Mouse (Mus musculus): ENCODE measurements around the gene Fyn. TPM values are rescaled to one million over a fixed set of nuclear protein-coding genes. Genes with fewer than 3 reads are reported as not detected.

Gene Fyn
- polyA plus RNA-seq, 1 experiment from 2014 or later: 21.3 TPM

GRCm38 (mm10) chr10:39587973-39588746, 219.5 kb downstream of the Fyn start:
- Histone ChIP-seq H3K4me1 (replicated peaks) (0 out of 2 replicates have a peak, but pooled peaks cover 4% of the 10 kb centered on the region), H3K36me3 (no peaks in the 10 kb centered on the region), H3K27me3 (replicated peaks) (no peaks in the 10 kb centered on the region), H3K4me2 (replicated peaks) (no peak overlapping the region), H3K9me3 (no peaks in the 10 kb centered on the region), H3K27ac (no peak overlapping the region), H3K4me3 (replicated peaks) (no peak overlapping the region), H3K9ac (no peak overlapping the region)
- no peak for ATAC-seq
- WGBS: 57% methylated on average over 8 of the region's 8 CpGs

- Histone ChIP-seq H3K27ac (no peak overlapping the region), H3K9ac (no peak overlapping the region), H3K4me3 (replicated peaks) (no peak overlapping the region), H3K9me3 (0 out of 2 replicates have a peak, but pooled peaks cover 6% of the 10 kb centered on the region), H3K4me2 (replicated peaks) (no peak overlapping the region), H3K36me3 (no peaks in the 10 kb centered on the region), H3K4me1 (replicated peaks) (0 out of 2 replicates have a peak, but pooled peaks cover 4% of the 10 kb centered on the region), H3K27me3 (replicated peaks) (no peaks in the 10 kb centered on the region)
- no peak for ATAC-seq
- WGBS: 78% methylated on average over 19 of the region's 19 CpGs
These were observed 221.3 kb downstream of the Fyn start for GRCm38 (mm10) chr10:39589765-39590546.

GRCm38 (mm10) chr10:39590629-39591028, 222.0 kb downstream of the Fyn start:
- WGBS: 85% methylated on average over 10 of the region's 10 CpGs
- Histone ChIP-seq H3K4me3 (replicated peaks) (no peak overlapping the region), H3K4me2 (replicated peaks) (no peak overlapping the region), H3K4me1 (replicated peaks) (peaks cover 6% of the 10 kb centered on the region; the same call in 1 of the 2 replicates), H3K9me3 (0 out of 2 replicates have a peak, but pooled peaks cover 6% of the 10 kb centered on the region), H3K9ac (no peak overlapping the region), H3K27me3 (replicated peaks) (no peaks in the 10 kb centered on the region), H3K27ac (no peak overlapping the region), H3K36me3 (no peaks in the 10 kb centered on the region)
- no peak for ATAC-seq

GRCm38 (mm10) chr10:39592501-39592900, 223.8 kb downstream of the Fyn start:
- Histone ChIP-seq H3K27me3 (replicated peaks) (no peaks in the 10 kb centered on the region), H3K27ac (no peak overlapping the region), H3K9me3 (0 out of 2 replicates have a peak, but pooled peaks cover 6% of the 10 kb centered on the region), H3K4me3 (replicated peaks) (no peak overlapping the region), H3K4me1 (replicated peaks) (peaks cover 12% of the 10 kb centered on the region; the same call in 1 of the 2 replicates), H3K36me3 (no peaks in the 10 kb centered on the region), H3K4me2 (replicated peaks) (no peak overlapping the region), H3K9ac (no peak overlapping the region)
- no peak for ATAC-seq
- 92% methylated on average over 4 of the region's 4 CpGs for WGBS

- no peaks in the 10 kb centered on the region for H3K27me3 ChIP-seq (replicated peaks)
- ATAC-seq: no peak
- H3K36me3 ChIP-seq: no peaks in the 10 kb centered on the region
- 76% methylated on average over 1 of the region's 1 CpGs for WGBS
- H3K27ac ChIP-seq: peak overlapping the region; percentile 88; the same call in 1 of the 2 replicates
- no peak overlapping the region for H3K4me3 ChIP-seq (replicated peaks)
- no peak overlapping the region for H3K4me2 ChIP-seq (replicated peaks)
- peaks cover 13% of the 10 kb centered on the region; the same call in 1 of the 2 replicates for H3K4me1 ChIP-seq (replicated peaks)
- no peak overlapping the region for H3K9ac ChIP-seq
- 0 out of 2 replicates have a peak, but pooled peaks cover 6% of the 10 kb centered on the region for H3K9me3 ChIP-seq
These were observed 226.1 kb downstream of the Fyn start for GRCm38 (mm10) chr10:39594716-39595115.

GRCm38 (mm10) chr10:39595862-39596261, 227.2 kb downstream of the Fyn start:
- peaks cover 13% of the 10 kb centered on the region; the same call in 1 of the 2 replicates for H3K4me1 ChIP-seq (replicated peaks)

GRCm38 (mm10) chr10:39597116-39597791, 228.6 kb downstream of the Fyn start:
- no peak for ATAC-seq
- Histone ChIP-seq H3K4me3 (replicated peaks) (no peak overlapping the region), H3K9ac (no peak overlapping the region), H3K9me3 (0 out of 2 replicates have a peak, but pooled peaks cover 6% of the 10 kb centered on the region), H3K36me3 (no peaks in the 10 kb centered on the region), H3K27ac (0 out of 2 replicates have a peak overlapping the region, but pooled peaks have one; percentile 28), H3K4me1 (replicated peaks) (peaks cover 13% of the 10 kb centered on the region; the same call in 1 of the 2 replicates), H3K27me3 (replicated peaks) (no peaks in the 10 kb centered on the region), H3K4me2 (replicated peaks) (no peak overlapping the region)
- 42% methylated on average over 9 of the region's 9 CpGs for WGBS

More at GRCm38 (mm10) chr10:39595862-39596261, 227.2 kb downstream of the Fyn start:
- Histone ChIP-seq H3K4me2 (replicated peaks) (no peak overlapping the region), H3K27me3 (replicated peaks) (no peaks in the 10 kb centered on the region), H3K4me3 (replicated peaks) (no peak overlapping the region), H3K9ac (no peak overlapping the region), H3K27ac (peak overlapping the region; percentile 88), H3K36me3 (no peaks in the 10 kb centered on the region), H3K9me3 (0 out of 2 replicates have a peak, but pooled peaks cover 6% of the 10 kb centered on the region)
- ATAC-seq: peak; percentile 73
- WGBS: 47% methylated on average over 3 of the region's 3 CpGs

- WGBS: 63% methylated on average over 3 of the region's 3 CpGs
- peaks cover 13% of the 10 kb centered on the region; the same call in 1 of the 2 replicates for H3K4me1 ChIP-seq (replicated peaks)
- H3K9ac ChIP-seq: no peak overlapping the region
- no peak overlapping the region for H3K4me2 ChIP-seq (replicated peaks)
- 0 out of 2 replicates have a peak, but pooled peaks cover 6% of the 10 kb centered on the region for H3K9me3 ChIP-seq
- no peaks in the 10 kb centered on the region for H3K27me3 ChIP-seq (replicated peaks)
- no peak overlapping the region for H3K4me3 ChIP-seq (replicated peaks)
- H3K27ac ChIP-seq: no peak overlapping the region
- no peaks in the 10 kb centered on the region for H3K36me3 ChIP-seq
- ATAC-seq: no peak
These were observed 229.1 kb downstream of the Fyn start for GRCm38 (mm10) chr10:39597792-39598183.

- no peaks in the 10 kb centered on the region for H3K27me3 ChIP-seq (replicated peaks)
- H3K4me2 ChIP-seq (replicated peaks): no peak overlapping the region
- peaks cover 13% of the 10 kb centered on the region; the same call in 1 of the 2 replicates for H3K4me1 ChIP-seq (replicated peaks)
- no peak overlapping the region for H3K9ac ChIP-seq
- no peak overlapping the region for H3K4me3 ChIP-seq (replicated peaks)
- H3K9me3 ChIP-seq: no peaks in the 10 kb centered on the region
- H3K36me3 ChIP-seq: no peaks in the 10 kb centered on the region
- 90% methylated on average over 4 of the region's 4 CpGs for WGBS
- no peak for ATAC-seq
- no peak overlapping the region for H3K27ac ChIP-seq
These were observed 230.9 kb downstream of the Fyn start for GRCm38 (mm10) chr10:39599601-39600000.

GRCm38 (mm10) chr10:39600115-39600514, 231.5 kb downstream of the Fyn start:
- 89% methylated on average over 1 of the region's 1 CpGs for whole genome bisulfite sequencing
- Histone ChIP-seq H3K27me3 (replicated peaks) (no peaks in the 10 kb centered on the region), H3K4me3 (replicated peaks) (no peak overlapping the region), H3K36me3 (no peaks in the 10 kb centered on the region), H3K4me2 (replicated peaks) (no peak overlapping the region), H3K4me1 (replicated peaks) (peaks cover 12% of the 10 kb centered on the region; the same call in 1 of the 2 replicates), H3K27ac (no peak overlapping the region), H3K9me3 (no peaks in the 10 kb centered on the region), H3K9ac (no peak overlapping the region)
- no peak for ATAC-seq

GRCm38 (mm10) chr10:39601068-39601467, 232.4 kb downstream of the Fyn start:
- ATAC-seq: no peak
- WGBS: 77% methylated on average over 5 of the region's 5 CpGs
- no peaks in the 10 kb centered on the region for H3K27me3 ChIP-seq (replicated peaks)

More at GRCm38 (mm10) chr10:39601068-39601467, 232.4 kb downstream of the Fyn start:
- Histone ChIP-seq H3K9me3 (no peaks in the 10 kb centered on the region), H3K27ac (no peak overlapping the region), H3K4me2 (replicated peaks) (no peak overlapping the region), H3K36me3 (no peaks in the 10 kb centered on the region), H3K4me3 (replicated peaks) (no peak overlapping the region), H3K4me1 (replicated peaks) (peaks cover 11% of the 10 kb centered on the region; the same call in 1 of the 2 replicates), H3K9ac (no peak overlapping the region)
